Mouse (Mus musculus) cerebellum, adult (tissue): ENCODE measurements at regions not wholly inside any gene's neighbourhood (a gene's known extent, or its start where the extent isn't known, plus 50 kb on each side); places are given as distances from the start of the nearest gene placed in this dataset.
"Not testable (repeated sequence)": the region's sequence is repeated elsewhere in the genome, so short reads cannot be mapped to it uniquely, and the experiment has no call there.

Source experiments
- ATAC-seq: cut with Nextera tagmentation; 2 replicates; pipeline ENCODE4 v1.9.2; 2017; ENCODE audit warnings: mild to moderate bottlenecking, moderate library complexity, mixed read lengths; ENCODE audit not compliant: insufficient number of reproducible peaks, low FRiP score, low TSS enrichment

- ATAC-seq = no peak; the same call in 1 of the 2 replicates
These were observed 167.7 kb upstream of the Fam3c start for GRCm38 (mm10) chr6:22523582-22524234.

- ATAC-seq = no peak
These were observed 150.8 kb upstream of the Fam3c start for GRCm38 (mm10) chr6:22506871-22507270.

- no peak for ATAC-seq
These were observed 141.3 kb upstream of the Fam3c start for GRCm38 (mm10) chr6:22497306-22497705.

GRCm38 (mm10) chr6:22496471-22496870, 140.4 kb upstream of the Fam3c start:
- ATAC-seq = no peak

- ATAC-seq = peak; percentile 52; the same call in 1 of the 2 replicates
These were observed 137.7 kb upstream of the Fam3c start for GRCm38 (mm10) chr6:22493632-22494260.

GRCm38 (mm10) chr6:22492896-22493295, 136.9 kb upstream of the Fam3c start:
- no peak for ATAC-seq

GRCm38 (mm10) chr6:22490762-22491161, 134.7 kb upstream of the Fam3c start:
- ATAC-seq = no peak

- ATAC-seq = no peak
These were observed 131.4 kb upstream of the Fam3c start for GRCm38 (mm10) chr6:22487467-22487866.

GRCm38 (mm10) chr6:22485828-22486518, 129.9 kb upstream of the Fam3c start:
- no peak for ATAC-seq

- not testable (repeated sequence) for ATAC-seq
These were observed 126.2 kb upstream of the Fam3c start for GRCm38 (mm10) chr6:22482257-22482656.

GRCm38 (mm10) chr6:22474604-22475003, 118.6 kb upstream of the Fam3c start:
- no peak for ATAC-seq

GRCm38 (mm10) chr6:22474011-22474410, 118.0 kb upstream of the Fam3c start:
- ATAC-seq = no peak

GRCm38 (mm10) chr6:22472400-22472799, 116.4 kb upstream of the Fam3c start:
- not testable (repeated sequence) for ATAC-seq

- ATAC-seq = no peak
These were observed 111.4 kb upstream of the Fam3c start for GRCm38 (mm10) chr6:22467334-22467993.

GRCm38 (mm10) chr6:22465926-22466325, 109.9 kb upstream of the Fam3c start:
- ATAC-seq = no peak

- ATAC-seq = no peak
These were observed 103.5 kb upstream of the Fam3c start for GRCm38 (mm10) chr6:22459440-22460016.

- no peak for ATAC-seq
These were observed 96.2 kb upstream of the Fam3c start for GRCm38 (mm10) chr6:22452203-22452602.

- no peak for ATAC-seq
These were observed 94.5 kb upstream of the Fam3c start for GRCm38 (mm10) chr6:22450501-22450900.

- ATAC-seq = no peak
These were observed 92.9 kb upstream of the Fam3c start for GRCm38 (mm10) chr6:22448906-22449305.

GRCm38 (mm10) chr6:22447636-22448035, 91.6 kb upstream of the Fam3c start:
- no peak for ATAC-seq
